Mouse (Mus musculus): Measurements from ENCODE around the gene Aacs. TPM values are rescaled to one million over a fixed set of nuclear protein-coding genes. Genes with fewer than 3 reads are reported as not detected.
A peak's percentile ranks its signal among the peaks of the same experiment; 100 is the strongest.

The Aacs gene
- polyA plus RNA-seq, 1 experiment from 2014 or later = 20.6 TPM

DNA sequence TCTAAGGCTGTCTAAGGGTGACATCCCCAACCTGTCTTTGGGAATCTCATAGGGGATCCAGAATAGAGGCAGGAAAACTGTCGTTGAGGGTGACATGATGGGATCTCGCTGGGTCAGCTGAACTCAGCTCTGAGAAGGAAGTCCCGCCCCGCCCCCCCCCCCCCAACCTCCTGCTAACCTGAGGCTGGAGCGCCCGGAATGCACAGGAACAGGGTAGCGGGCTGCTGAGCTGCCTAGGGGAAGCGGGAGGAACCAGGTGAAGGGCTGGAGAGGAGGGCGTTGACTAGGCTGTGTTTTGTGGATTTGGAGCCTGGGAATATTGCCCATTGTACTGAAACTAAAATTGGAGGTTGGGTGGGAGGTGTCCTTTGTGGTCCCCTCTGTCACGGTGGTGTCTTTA, 32.4 kb downstream of the Aacs start:
- 88% methylated on average over 10 of the region's 10 CpGs for WGBS (ENCODE audit: insufficient replicate concordance)
- no peak for ATAC-seq (ENCODE audit: low read depth)
- Histone ChIP-seq H3K4me1 (ENCODE audit: control insufficient read depth, low read depth, low read length) (no peaks in the 10 kb centered on the region), H3K9ac (ENCODE audit: low read depth, low read length) (no peak overlapping the region), H3K27me3 (ENCODE audit: control insufficient read depth, insufficient read depth, low read depth, low read length) (no peaks in the 10 kb centered on the region), H3K9me3 (replicated peaks; ENCODE audit: control insufficient read depth, low read length) (no peaks in the 10 kb centered on the region), H3K4me3 (ENCODE audit: low read depth, low read length) (no peak overlapping the region), H3K36me3 (ENCODE audit: control insufficient read depth, insufficient read depth) (peaks cover 14% of the 10 kb centered on the region), H3K4me2 (ENCODE audit: low read depth, low read length) (no peak overlapping the region), H3K27ac (ENCODE audit: low read length) (no peak overlapping the region)

DNA sequence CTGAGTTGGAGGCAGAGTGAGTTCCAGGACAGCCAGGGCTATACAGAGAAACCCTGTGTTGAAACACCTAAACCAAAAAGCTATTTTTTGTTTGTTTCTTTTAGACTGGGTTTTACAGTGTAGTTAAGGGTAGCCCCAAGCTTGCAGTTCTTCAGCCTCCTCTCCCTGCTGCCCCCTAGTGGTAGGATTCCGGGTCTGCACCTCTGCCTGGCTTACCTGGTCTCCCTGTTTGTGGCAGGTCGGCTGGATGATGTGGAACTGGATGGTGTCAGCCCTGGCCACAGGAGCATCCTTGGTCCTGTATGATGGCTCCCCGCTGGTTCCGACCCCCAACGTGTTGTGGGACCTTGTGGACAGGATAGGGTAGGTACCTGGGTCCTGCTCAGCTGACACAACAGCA, 33.9 kb downstream of the Aacs start:
- Histone ChIP-seq H3K27ac (ENCODE audit: low read length) (no peak overlapping the region), H3K4me1 (ENCODE audit: control insufficient read depth, low read depth, low read length) (no peaks in the 10 kb centered on the region), H3K4me3 (ENCODE audit: low read depth, low read length) (no peak overlapping the region), H3K9me3 (replicated peaks; ENCODE audit: control insufficient read depth, low read length) (no peaks in the 10 kb centered on the region), H3K9ac (ENCODE audit: low read depth, low read length) (no peak overlapping the region), H3K27me3 (ENCODE audit: control insufficient read depth, insufficient read depth, low read depth, low read length) (no peaks in the 10 kb centered on the region), H3K4me2 (ENCODE audit: low read depth, low read length) (no peak overlapping the region), H3K36me3 (ENCODE audit: control insufficient read depth, insufficient read depth) (peaks cover 14% of the 10 kb centered on the region)
- WGBS (ENCODE audit: insufficient replicate concordance) = 39% methylated on average over 5 of the region's 5 CpGs
- no peak; the same call in 1 of the 2 replicates for ATAC-seq (ENCODE audit: low read depth)

DNA sequence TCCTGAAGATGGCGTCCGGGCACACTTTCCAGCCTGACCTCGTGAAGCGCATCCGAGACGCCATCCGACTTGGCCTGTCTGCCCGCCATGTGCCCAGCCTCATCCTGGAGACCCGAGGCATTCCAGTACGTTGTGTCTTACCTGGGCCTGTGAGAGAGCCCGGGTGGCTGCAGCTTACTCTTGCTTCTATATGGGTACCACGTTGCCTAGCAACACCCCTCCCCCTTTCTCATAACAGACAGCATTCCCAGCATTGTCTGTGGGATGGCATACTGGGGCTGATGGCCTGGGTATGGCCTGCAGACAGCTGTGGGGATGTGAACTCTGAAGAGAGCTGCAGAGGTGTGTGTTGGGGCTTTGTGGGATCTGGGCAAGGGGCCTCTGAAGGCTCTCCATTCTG, 39.4 kb downstream of the Aacs start:
- Histone ChIP-seq H3K36me3 (ENCODE audit: control insufficient read depth, insufficient read depth) (peaks cover 16% of the 10 kb centered on the region), H3K4me1 (ENCODE audit: control insufficient read depth, low read depth, low read length) (no peaks in the 10 kb centered on the region), H3K9ac (ENCODE audit: low read depth, low read length) (no peak overlapping the region), H3K4me2 (ENCODE audit: low read depth, low read length) (no peak overlapping the region), H3K27me3 (ENCODE audit: control insufficient read depth, insufficient read depth, low read depth, low read length) (no peaks in the 10 kb centered on the region), H3K27ac (ENCODE audit: low read length) (no peak overlapping the region), H3K9me3 (replicated peaks; ENCODE audit: control insufficient read depth, low read length) (no peaks in the 10 kb centered on the region), H3K4me3 (ENCODE audit: low read depth, low read length) (no peak overlapping the region)
- 84% methylated on average over 12 of the region's 12 CpGs for WGBS (ENCODE audit: insufficient replicate concordance)
- ATAC-seq (ENCODE audit: low read depth) = no peak

- Histone ChIP-seq H3K36me3 (ENCODE audit: control insufficient read depth, insufficient read depth) (peaks cover 7% of the 10 kb centered on the region), H3K27ac (ENCODE audit: low read length) (no peak overlapping the region), H3K4me3 (ENCODE audit: low read depth, low read length) (no peak overlapping the region), H3K27me3 (ENCODE audit: control insufficient read depth, insufficient read depth, low read depth, low read length) (no peaks in the 10 kb centered on the region), H3K4me1 (ENCODE audit: control insufficient read depth, low read depth, low read length) (no peaks in the 10 kb centered on the region; the same call in 1 of the 2 replicates), H3K9me3 (replicated peaks; ENCODE audit: control insufficient read depth, low read length) (no peaks in the 10 kb centered on the region), H3K9ac (ENCODE audit: low read depth, low read length) (no peak overlapping the region), H3K4me2 (ENCODE audit: low read depth, low read length) (no peak overlapping the region)
- no peak for ATAC-seq (ENCODE audit: low read depth)
- 56% methylated on average over 5 of the region's 5 CpGs for WGBS (ENCODE audit: insufficient replicate concordance)
Observed at GRCm38 (mm10) chr5:125518640-125519039, 43.0 kb downstream of the Aacs start.

DNA sequence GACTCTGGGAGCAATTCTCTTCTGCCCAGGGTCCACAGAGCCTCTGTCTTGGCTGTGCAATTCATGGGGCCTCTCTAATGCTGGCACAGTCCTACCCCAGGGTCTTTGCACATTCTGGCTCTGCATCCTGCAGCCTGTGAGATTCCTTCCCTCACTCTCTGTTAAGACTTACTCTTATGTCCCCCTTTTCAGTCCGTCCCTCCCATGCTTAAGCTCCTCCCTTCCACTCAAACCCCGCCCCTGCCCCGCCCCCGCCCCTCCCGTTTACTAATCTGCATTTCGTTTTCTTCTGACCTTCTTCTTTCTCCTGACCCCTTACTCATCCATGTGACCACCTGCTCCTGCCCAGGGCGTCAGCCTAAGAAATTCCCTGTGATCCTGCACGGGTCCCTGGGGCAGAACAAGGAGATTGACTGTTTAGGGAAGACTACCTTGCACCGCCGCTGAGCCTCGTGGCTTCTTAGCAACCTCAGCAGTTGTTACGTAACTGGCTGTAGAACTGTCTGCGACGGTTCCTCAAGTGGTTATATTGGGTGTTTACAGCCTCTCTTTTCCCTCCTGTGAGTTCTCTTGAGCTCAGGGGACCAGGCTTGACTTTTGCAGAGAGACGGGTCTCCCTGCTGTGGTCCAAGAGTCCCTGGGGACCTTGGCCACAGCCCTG, 45.4 kb downstream of the Aacs start:
- Histone ChIP-seq H3K9me3 (replicated peaks; ENCODE audit: control insufficient read depth, low read length) (no peaks in the 10 kb centered on the region), H3K36me3 (ENCODE audit: control insufficient read depth, insufficient read depth) (peaks cover 7% of the 10 kb centered on the region), H3K9ac (ENCODE audit: low read depth, low read length) (no peak overlapping the region), H3K27ac (ENCODE audit: low read length) (no peak overlapping the region), H3K4me3 (ENCODE audit: low read depth, low read length) (peak overlapping the region; percentile 39), H3K27me3 (ENCODE audit: control insufficient read depth, insufficient read depth, low read depth, low read length) (no peaks in the 10 kb centered on the region), H3K4me2 (ENCODE audit: low read depth, low read length) (peak overlapping the region; percentile 59), H3K4me1 (ENCODE audit: control insufficient read depth, low read depth, low read length) (no peaks in the 10 kb centered on the region; the same call in 1 of the 2 replicates)
- WGBS (ENCODE audit: insufficient replicate concordance) = 4% methylated on average over 15 of the region's 15 CpGs
- 0 out of 2 replicates have a peak, but pooled peaks have one; percentile 21 for ATAC-seq (ENCODE audit: low read depth)

GRCm38 (mm10) chr5:125523361-125523760, 47.7 kb downstream of the Aacs start:
- no peaks in the 10 kb centered on the region for H3K27me3 ChIP-seq (ENCODE audit: control insufficient read depth, insufficient read depth, low read depth, low read length)
- H3K9me3 ChIP-seq (replicated peaks; ENCODE audit: control insufficient read depth, low read length) = no peaks in the 10 kb centered on the region; the same call in 1 of the 2 replicates
- no peak overlapping the region for H3K9ac ChIP-seq (ENCODE audit: low read depth, low read length)
- H3K27ac ChIP-seq (ENCODE audit: low read length) = no peak overlapping the region
- H3K36me3 ChIP-seq (ENCODE audit: control insufficient read depth, insufficient read depth) = no peaks in the 10 kb centered on the region
- H3K4me1 ChIP-seq (ENCODE audit: control insufficient read depth, low read depth, low read length) = no peaks in the 10 kb centered on the region; the same call in 1 of the 2 replicates
- no peak overlapping the region for H3K4me2 ChIP-seq (ENCODE audit: low read depth, low read length)
- WGBS (ENCODE audit: insufficient replicate concordance) = 50% methylated on average over 2 of the region's 2 CpGs
- no peak for ATAC-seq (ENCODE audit: low read depth)
- H3K4me3 ChIP-seq (ENCODE audit: low read depth, low read length) = no peak overlapping the region

DNA sequence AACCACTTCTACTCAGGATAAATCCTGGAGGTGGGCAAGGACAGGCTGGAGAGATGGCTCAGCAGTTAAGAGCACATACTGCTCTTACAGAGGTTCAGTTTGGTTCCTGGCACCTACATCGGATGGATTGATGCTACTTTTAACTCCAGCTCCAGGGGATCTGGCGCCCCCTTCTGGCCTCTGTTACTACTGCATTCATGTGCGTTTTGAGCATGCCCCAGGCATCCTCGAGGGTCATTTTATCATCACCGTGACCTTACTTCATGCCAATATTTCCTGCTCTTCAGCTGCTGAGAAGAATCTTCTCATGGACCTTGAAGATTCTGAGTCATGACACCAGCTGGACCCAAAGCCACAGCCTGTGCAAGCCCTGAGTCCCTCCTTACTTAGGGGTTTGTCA, 49.9 kb downstream of the Aacs start:
- Histone ChIP-seq H3K4me2 (ENCODE audit: low read depth, low read length) (no peak overlapping the region), H3K9ac (ENCODE audit: low read depth, low read length) (no peak overlapping the region), H3K4me3 (ENCODE audit: low read depth, low read length) (no peak overlapping the region), H3K9me3 (replicated peaks; ENCODE audit: control insufficient read depth, low read length) (no peaks in the 10 kb centered on the region; the same call in 1 of the 2 replicates), H3K4me1 (ENCODE audit: control insufficient read depth, low read depth, low read length) (no peaks in the 10 kb centered on the region; the same call in 1 of the 2 replicates), H3K27ac (ENCODE audit: low read length) (no peak overlapping the region), H3K36me3 (ENCODE audit: control insufficient read depth, insufficient read depth) (no peaks in the 10 kb centered on the region), H3K27me3 (ENCODE audit: control insufficient read depth, insufficient read depth, low read depth, low read length) (peaks cover 6% of the 10 kb centered on the region)
- 52% methylated on average over 5 of the region's 5 CpGs for WGBS (ENCODE audit: insufficient replicate concordance)
- ATAC-seq (ENCODE audit: low read depth) = no peak

- Histone ChIP-seq H3K4me1 (ENCODE audit: control insufficient read depth, low read depth, low read length) (no peaks in the 10 kb centered on the region), H3K27me3 (ENCODE audit: control insufficient read depth, insufficient read depth, low read depth, low read length) (peaks cover 14% of the 10 kb centered on the region), H3K4me2 (ENCODE audit: low read depth, low read length) (no peak overlapping the region), H3K9ac (ENCODE audit: low read depth, low read length) (no peak overlapping the region), H3K36me3 (ENCODE audit: control insufficient read depth, insufficient read depth) (no peaks in the 10 kb centered on the region), H3K9me3 (replicated peaks; ENCODE audit: control insufficient read depth, low read length) (no peaks in the 10 kb centered on the region; the same call in 1 of the 2 replicates), H3K27ac (ENCODE audit: low read length) (no peak overlapping the region), H3K4me3 (ENCODE audit: low read depth, low read length) (no peak overlapping the region)
- no peak for ATAC-seq (ENCODE audit: low read depth)
- 55% methylated on average over 4 of the region's 4 CpGs for WGBS (ENCODE audit: insufficient replicate concordance)
Observed at GRCm38 (mm10) chr5:125526464-125526863, 50.9 kb downstream of the Aacs start.

GRCm38 (mm10) chr5:125529109-125529508, 53.5 kb downstream of the Aacs start:
- under 1% methylated on average over 5 of the region's 5 CpGs for WGBS (ENCODE audit: insufficient replicate concordance)
- Histone ChIP-seq H3K36me3 (ENCODE audit: control insufficient read depth, insufficient read depth) (no peaks in the 10 kb centered on the region), H3K4me2 (ENCODE audit: low read depth, low read length) (no peak overlapping the region), H3K27me3 (ENCODE audit: control insufficient read depth, insufficient read depth, low read depth, low read length) (peaks cover 40% of the 10 kb centered on the region), H3K9me3 (replicated peaks; ENCODE audit: control insufficient read depth, low read length) (no peaks in the 10 kb centered on the region; the same call in 1 of the 2 replicates), H3K4me1 (ENCODE audit: control insufficient read depth, low read depth, low read length) (no peaks in the 10 kb centered on the region; the same call in 1 of the 2 replicates), H3K9ac (ENCODE audit: low read depth, low read length) (no peak overlapping the region), H3K4me3 (ENCODE audit: low read depth, low read length) (no peak overlapping the region), H3K27ac (ENCODE audit: low read length) (no peak overlapping the region)
- ATAC-seq (ENCODE audit: low read depth) = no peak

All from liver, embryonic 16.5 days (tissue).